Mouse (Mus musculus): ENCODE measurements around the gene Tgfbr3l. TPM values are rescaled to one million over a fixed set of nuclear protein-coding genes. Genes with fewer than 3 reads are reported as not detected.

Gene Tgfbr3l
- total RNA-seq, 2 experiments from 2014 or later = 8.2 to 10.5 TPM

DNA sequence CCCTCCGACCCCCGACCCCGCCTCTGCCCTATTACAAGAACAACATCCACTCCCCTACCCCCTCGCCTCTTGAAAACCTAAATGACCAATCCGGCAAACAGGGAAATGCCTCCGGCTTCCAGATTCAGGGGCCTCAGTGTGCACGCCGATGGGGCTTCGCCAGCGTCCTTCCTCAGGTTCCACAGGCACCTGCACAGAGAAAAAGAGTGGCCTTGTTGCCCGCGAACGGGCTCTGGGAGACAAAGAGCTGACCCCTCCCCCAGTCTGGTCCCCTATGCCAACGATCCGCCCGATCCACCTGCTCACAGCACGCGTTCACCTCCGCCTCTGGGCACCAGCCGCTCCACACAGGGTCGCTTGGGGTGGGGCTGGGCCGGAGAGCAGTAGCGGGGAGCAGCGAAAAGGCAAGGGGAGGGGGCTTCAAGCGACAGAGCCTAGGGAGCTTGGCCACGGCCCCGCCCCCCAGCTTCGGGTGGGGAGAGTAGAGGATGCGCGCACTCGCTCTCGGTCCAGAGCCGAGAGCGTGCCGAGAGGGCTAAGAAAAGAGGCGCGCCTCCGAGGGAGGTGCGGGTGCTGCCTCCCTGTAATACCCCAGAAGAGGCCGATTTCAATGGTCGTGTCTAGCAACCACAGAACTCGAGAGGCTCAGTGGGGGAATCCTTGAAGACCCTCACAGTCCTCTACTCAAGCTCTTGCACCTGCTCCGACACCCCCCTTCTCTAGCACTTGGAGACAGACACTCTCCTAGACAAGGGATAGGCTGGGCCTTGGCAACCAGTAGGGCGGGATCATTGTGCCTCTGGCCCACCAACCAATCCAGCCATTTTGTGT is 31.0 kb upstream of the Tgfbr3l start, which contains the start of gene Prr36:
Gene Prr36 (minus strand): TSS at position 669 of the 831 bp plus-strand sequence.
- intact Hi-C loops (cut with DNase I) = no loop called here
- H3K27ac ChIP-seq = peak within 1 kb of the TSS; percentile 87
- DNase-seq (ENCODE audit: extremely low spot score in 1 of 2, low spot score in 2 of 2) = peak; percentile 53 to 57
- peak within 1 kb of the TSS; percentile 79 for H3K4me3 ChIP-seq
- no peak for TF ChIP-seq CTCF (IDR thresholded peaks at IDR 0.05)

DNA sequence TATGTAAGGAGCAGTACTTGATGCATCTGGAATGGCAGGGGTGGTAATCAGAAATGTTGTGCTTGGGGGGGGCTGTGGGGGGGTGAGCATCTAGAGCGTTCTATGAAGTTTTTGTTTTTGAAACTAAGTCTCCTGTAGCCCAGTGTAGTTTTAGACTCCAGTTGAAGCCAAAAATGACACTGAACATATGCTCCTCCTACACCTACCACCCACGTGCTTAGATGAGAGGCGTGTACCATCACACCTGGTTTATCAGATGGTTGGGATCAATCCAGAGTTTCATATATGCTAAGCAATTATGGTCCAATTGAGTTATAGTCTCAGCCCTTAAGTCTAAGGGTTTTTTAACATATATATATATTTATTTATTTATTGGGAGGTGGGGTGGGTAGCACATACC is 28.4 kb upstream of the Tgfbr3l start:
- intact Hi-C loops (cut with DNase I) = no loop called here
- no peak for TF ChIP-seq CTCF (IDR thresholded peaks at IDR 0.05)
- Histone ChIP-seq H3K4me3 (no peak overlapping the region), H3K27ac (no peak overlapping the region)
- DNase-seq (ENCODE audit: extremely low spot score in 1 of 2, low spot score in 2 of 2) = no peak

DNA sequence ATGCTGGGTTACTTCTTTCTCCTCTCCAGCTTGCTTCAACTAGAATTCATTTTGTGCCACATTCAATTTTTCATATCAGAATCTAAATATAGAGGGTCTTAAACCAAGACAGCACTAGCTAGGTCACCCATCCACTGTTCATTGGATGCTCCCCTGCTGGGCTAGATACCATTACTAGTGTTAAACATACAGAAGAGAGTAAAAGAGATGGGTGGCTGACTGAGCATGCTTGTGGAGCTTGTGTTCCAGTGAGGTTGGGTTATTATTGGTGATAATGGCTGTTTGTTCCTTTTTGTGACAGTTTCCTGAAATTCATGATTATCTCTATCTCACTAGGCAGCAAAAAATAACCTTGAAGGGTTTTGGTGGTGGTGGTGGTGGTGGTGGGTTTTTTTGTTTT is 26.0 kb upstream of the Tgfbr3l start:
- TF ChIP-seq CTCF (IDR thresholded peaks at IDR 0.05) = no peak
- H3K4me3 ChIP-seq = no peak overlapping the region
- intact Hi-C loops (cut with DNase I) = no loop called here
- H3K27ac ChIP-seq = no peak overlapping the region
- no peak for DNase-seq (ENCODE audit: extremely low spot score in 1 of 2, low spot score in 2 of 2)

GRCm38 (mm10) chr8:4226323-4226722 is 21.7 kb upstream of the Tgfbr3l start:
- no peak for TF ChIP-seq CTCF (IDR thresholded peaks at IDR 0.05)
- DNase-seq (ENCODE audit: extremely low spot score in 1 of 2, low spot score in 2 of 2) = no peak
- intact Hi-C loops (cut with DNase I) = no loop called here
- H3K27ac ChIP-seq = no peak overlapping the region
- no peak overlapping the region for H3K4me3 ChIP-seq

- no peak for DNase-seq (ENCODE audit: extremely low spot score in 1 of 2, low spot score in 2 of 2)
- intact Hi-C loops (cut with DNase I) = no loop called here
- Histone ChIP-seq H3K27ac (no peak within 1 kb of the TSS), H3K4me3 (no peak within 1 kb of the TSS)
- TF ChIP-seq CTCF (IDR thresholded peaks at IDR 0.05) = no peak
Observed at GRCm38 (mm10) chr8:4226739-4227347, 21.2 kb upstream of the Tgfbr3l start, which contains the start of gene Lrrc8e. Gene Lrrc8e, plus strand, starts transcription at chr8:4226827.

DNA sequence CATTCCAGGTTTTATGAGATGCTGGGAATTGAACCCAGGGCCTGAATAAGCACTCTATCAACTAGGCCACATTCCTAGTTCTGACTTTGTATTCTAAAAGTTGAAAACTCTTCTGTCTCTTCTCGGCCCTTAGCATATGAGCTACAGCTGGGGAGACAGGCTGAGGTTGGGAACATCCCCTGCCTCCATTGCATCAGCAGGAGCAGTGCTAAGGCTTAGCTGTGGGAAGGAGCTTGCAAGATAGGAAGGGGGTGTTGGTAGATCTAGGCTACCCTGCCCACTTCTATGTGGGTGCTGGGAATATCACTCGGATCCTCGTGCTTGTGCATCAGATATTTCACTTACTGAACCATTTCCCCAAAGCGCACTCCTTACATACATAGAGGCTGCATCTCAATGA is 20.1 kb upstream of the Tgfbr3l start:
- Histone ChIP-seq H3K27ac (no peak overlapping the region), H3K4me3 (no peak overlapping the region)
- intact Hi-C loops (cut with DNase I) = no loop called here
- no peak for TF ChIP-seq CTCF (IDR thresholded peaks at IDR 0.05)
- DNase-seq (ENCODE audit: extremely low spot score in 1 of 2, low spot score in 2 of 2) = no peak

GRCm38 (mm10) chr8:4229784-4230183 is 18.2 kb upstream of the Tgfbr3l start:
- no peak for TF ChIP-seq CTCF (IDR thresholded peaks at IDR 0.05)
- intact Hi-C loops (cut with DNase I) = no loop called here
- DNase-seq (ENCODE audit: extremely low spot score in 1 of 2, low spot score in 2 of 2) = no peak
- H3K27ac ChIP-seq = no peak overlapping the region
- no peak overlapping the region for H3K4me3 ChIP-seq

GRCm38 (mm10) chr8:4230612-4231351 is 17.2 kb upstream of the Tgfbr3l start:
- no peak for DNase-seq (ENCODE audit: extremely low spot score in 1 of 2, low spot score in 2 of 2)
- Histone ChIP-seq H3K27ac (no peak overlapping the region), H3K4me3 (no peak overlapping the region)
- intact Hi-C loops (cut with DNase I) = no loop called here
- no peak for TF ChIP-seq CTCF (IDR thresholded peaks at IDR 0.05)

- Histone ChIP-seq H3K4me3 (peak overlapping the region; percentile 96), H3K27ac (peak overlapping the region; percentile 94)
- no peak for DNase-seq (ENCODE audit: extremely low spot score in 1 of 2, low spot score in 2 of 2)
- no peak for TF ChIP-seq CTCF (IDR thresholded peaks at IDR 0.05)
- intact Hi-C loops (cut with DNase I) = loop anchor here (2.0 kb wide), 1 partner anchor 15 kb away; the partner anchor contains the start of gene Snapc2
Observed at GRCm38 (mm10) chr8:4237814-4238433, 10.1 kb upstream of the Tgfbr3l start.

GRCm38 (mm10) chr8:4238434-4239192 is 9.4 kb upstream of the Tgfbr3l start, which contains the start of the genes Map2k7 and Gm49320:
Gene Map2k7, plus strand, starts transcription at chr8:4238740.
Gene Gm49320, plus strand, starts transcription at chr8:4238865.
- peak within 1 kb of the TSS; percentile 96 for H3K4me3 ChIP-seq
- TF ChIP-seq CTCF (IDR thresholded peaks at IDR 0.05) = peak; percentile 69
- peak; percentile 100 for DNase-seq (ENCODE audit: extremely low spot score in 1 of 2, low spot score in 2 of 2)
- intact Hi-C loops (cut with DNase I) = loop anchor here (2.0 kb wide), 1 partner anchor 14 kb away; the partner anchor contains the start of gene Snapc2
- peak within 1 kb of the TSS; percentile 94 for H3K27ac ChIP-seq

All from left cerebral cortex, adult 2 months (tissue).